In genomic region chr1:157076781-157077705, GRCm38 (mm10) we compare ENCODE assay signal across 8 mouse cellular contexts. TPM values are rescaled to one million over a fixed set of nuclear protein-coding genes. Genes with fewer than 3 reads are reported as not detected.
DNase-seq lines count a peak whose midpoint lies in the region; ATAC-seq lines count a peak whose summit lies in the region.

No protein-coding gene starts in this region.

- DNase-seq in T-cell, adult 2 months (ENCODE audit: low spot score): peak; percentile 82
- DNase-seq in cerebellum, postnatal 14 days: peak; percentile 94 to 98
- DNase-seq in frontal cortex, postnatal 36 days (ENCODE audit: low spot score in 2 of 2): peak; percentile 88 to 89
- peak; percentile 77 for DNase-seq in left cerebral cortex, adult 11 months (ENCODE audit: low spot score)
- peak; percentile 91 for DNase-seq in lung, postnatal 36 days
- DNase-seq in retina, postnatal 1 day: peak; percentile 89
- peak; percentile 98 for DNase-seq in thymus, postnatal 4 days

- no peak overlapping the region for H3K9ac ChIP-seq in hindbrain, embryonic 16.5 days (ENCODE audit: low read depth, low read length)

- 55% methylated on average over 43 of the region's 43 CpGs for WGBS in hindbrain, embryonic 16.5 days

- no peak overlapping the region for H3K4me3 ChIP-seq in hindbrain, embryonic 16.5 days (ENCODE audit: low read length)

- no peak overlapping the region for H3K27ac ChIP-seq in hindbrain, embryonic 16.5 days (ENCODE audit: low read depth, low read length)

- peak; percentile 53; the same call in 1 of the 2 replicates for ATAC-seq in hindbrain, embryonic 16.5 days

- no peaks in the 10 kb centered on the region for H3K9me3 ChIP-seq in hindbrain, embryonic 16.5 days (ENCODE audit: control insufficient read depth, low read length)

- peaks cover 2% of the 10 kb centered on the region; the same call in 1 of the 2 replicates for H3K4me1 ChIP-seq in hindbrain, embryonic 16.5 days (ENCODE audit: control insufficient read depth, insufficient read depth, low read depth, low read length)

- no peaks in the 10 kb centered on the region for H3K36me3 ChIP-seq in hindbrain, embryonic 16.5 days (ENCODE audit: control insufficient read depth, insufficient read depth, low read length)

- H3K4me2 ChIP-seq in hindbrain, embryonic 16.5 days (ENCODE audit: low read length): peak overlapping the region; percentile 12; the same call in 1 of the 2 replicates

- H3K27me3 ChIP-seq in hindbrain, embryonic 16.5 days (replicated peaks; ENCODE audit: control insufficient read depth, insufficient read depth, low read length): no peaks in the 10 kb centered on the region

RNA-seq across cellular contexts. Expression of gene Tex35, which starts 31.4 kb away (rescaled TPM):
- not detected in 2 replicates for polyA plus RNA-seq in hindbrain, embryonic 16.5 days (2015; fragmentation: Nextera tagmentation; extraction: Ambion mirVana)
